In genomic region chr11:62119871-62120270, GRCm38 (mm10) we compare ENCODE assay signal across 14 mouse cellular contexts.
A peak's percentile ranks its signal among the peaks of the same experiment; 100 is the strongest.
DNase-seq lines count a peak whose midpoint lies in the region; ATAC-seq and TF ChIP-seq lines count a peak whose summit lies in the region.
"Had no signal": no experiment of that assay in that cellular context is flagged by ENCODE, and none has a peak within 500 bp of the region (broad histone marks: within the 10 kb centered on the region; RNA-seq: fewer than 3 reads in every experiment).

No protein-coding gene starts in this region.

- no peak for TF ChIP-seq CTCF in kidney, adult 2 months (conservative IDR thresholded peaks at IDR 0.05; ENCODE audit: insufficient read depth, insufficient read length, low read depth, low read length)
- TF ChIP-seq CTCF in MEL (IDR thresholded peaks at IDR 0.05 in 2 of 3, conservative IDR thresholded peaks at IDR 0.05 in 1 of 3; ENCODE audit: control insufficient read depth in 1 of 3, insufficient read depth in 1 of 3, low read depth in 2 of 3, low read length in 3 of 3, poor library complexity in 1 of 3, severe bottlenecking in 1 of 3), result no peak

- H3K9ac ChIP-seq in kidney, embryonic 14.5 days (ENCODE audit: low read depth, low read length), result no peak overlapping the region
- H3K9ac ChIP-seq in MEL (ENCODE audit: control insufficient read depth, low read depth, low read length, poor library complexity, severe bottlenecking), result no peak overlapping the region
- no peak overlapping the region for H3K9ac ChIP-seq in lung, embryonic 16.5 days (ENCODE audit: low read length)
- H3K9ac ChIP-seq: embryonic facial prominence, embryonic 15.5 days; hindbrain, embryonic 13.5 days; liver, embryonic 14.5 days had no signal

- H3K4me1 ChIP-seq in kidney, adult 2 months (ENCODE audit: control insufficient read depth, insufficient read depth, low read length), result peaks cover 8% of the 10 kb centered on the region
- H3K4me1 ChIP-seq in kidney, embryonic 14.5 days (ENCODE audit: control insufficient read depth, insufficient read depth, low read length), result 0 out of 2 replicates have a peak, but pooled peaks cover 4% of the 10 kb centered on the region
- no peaks in the 10 kb centered on the region for H3K4me1 ChIP-seq in MEL (ENCODE audit: control insufficient read depth in 1 of 2, insufficient read depth in 2 of 2, low read length in 2 of 2)
- H3K4me1 ChIP-seq in lung, embryonic 16.5 days (replicated peaks; ENCODE audit: control insufficient read depth, insufficient read depth, low read length), result peaks cover 12% of the 10 kb centered on the region
- H3K4me1 ChIP-seq: hindbrain, embryonic 13.5 days had no signal

- peak; percentile 72 for DNase-seq in kidney, adult 2 months
- DNase-seq in MEL (ENCODE audit: low read depth, low spot score) (no peak), adipocyte (ENCODE audit: low spot score) (peak; percentile 80)
- DNase-seq in layer of hippocampus, postnatal 14 days (ENCODE audit: low spot score in 2 of 2), result no peak
- no peak for DNase-seq in cerebellum, adult 9-11 months
- DNase-seq: cerebellum, postnatal 14 days; thymus, adult 2 months had no signal

- TF ChIP-seq POLR2A in kidney, adult 2 months (IDR thresholded peaks at IDR 0.05; ENCODE audit: low read depth, low read length), result no peak
- TF ChIP-seq POLR2A in MEL (IDR thresholded peaks at IDR 0.05; ENCODE audit: control insufficient read depth in 1 of 2, insufficient read depth in 1 of 2, low read depth in 1 of 2, low read length in 2 of 2, poor library complexity in 1 of 2), result no peak

- no peak for TF ChIP-seq RAD21 in MEL (IDR thresholded peaks at IDR 0.05; ENCODE audit: low read depth, low read length)

- TF ChIP-seq EP300 in MEL (IDR thresholded peaks at IDR 0.05; ENCODE audit: low read depth in 1 of 2, low read length in 2 of 2), result no peak

- H3K9me3 ChIP-seq in kidney, embryonic 14.5 days (ENCODE audit: control insufficient read depth, low read length), result no peaks in the 10 kb centered on the region
- no peaks in the 10 kb centered on the region for H3K9me3 ChIP-seq in MEL (replicated peaks; ENCODE audit: insufficient read depth, low read length)
- H3K9me3 ChIP-seq in lung, embryonic 16.5 days (ENCODE audit: control insufficient read depth, low read length), result no peaks in the 10 kb centered on the region
- H3K9me3 ChIP-seq: embryonic facial prominence, embryonic 15.5 days; hindbrain, embryonic 13.5 days had no signal

- 11% methylated on average over 3 of the region's 3 CpGs for WGBS in kidney, adult 2 months
- 47% methylated on average over 3 of the region's 3 CpGs for WGBS in kidney, embryonic 14.5 days
- WGBS in lung, embryonic 16.5 days, result 16% methylated on average over 3 of the region's 3 CpGs

- H3K4me3 ChIP-seq in kidney, adult 2 months (ENCODE audit: insufficient read depth, low read depth, low read length), result no peak overlapping the region
- H3K4me3 ChIP-seq in kidney, embryonic 14.5 days (ENCODE audit: low read length), result no peak overlapping the region
- no peak overlapping the region for H3K4me3 ChIP-seq in MEL (ENCODE audit: control insufficient read depth in 1 of 2, insufficient read depth in 1 of 2, low read depth in 2 of 2, low read length in 2 of 2)
- H3K4me3 ChIP-seq in lung, embryonic 16.5 days (ENCODE audit: low read length), result no peak overlapping the region
- H3K4me3 ChIP-seq: embryonic facial prominence, embryonic 15.5 days; hindbrain, embryonic 13.5 days; left cerebral cortex, adult 2 months had no signal

- H3K27ac ChIP-seq in kidney, adult 2 months (ENCODE audit: insufficient read depth, low read depth, low read length), result peak overlapping the region; percentile 63
- no peak overlapping the region for H3K27ac ChIP-seq in kidney, embryonic 14.5 days (ENCODE audit: low read depth, low read length)
- no peak overlapping the region for H3K27ac ChIP-seq in MEL (ENCODE audit: control insufficient read depth, low read depth, low read length)
- H3K27ac ChIP-seq in lung, embryonic 16.5 days (ENCODE audit: low read length), result peak overlapping the region; percentile 49
- H3K27ac ChIP-seq: embryonic facial prominence, embryonic 15.5 days; hindbrain, embryonic 13.5 days; left cerebral cortex, adult 2 months; liver, embryonic 14.5 days had no signal

- H3K79me2 ChIP-seq in MEL (ENCODE audit: control insufficient read depth, insufficient read depth, low read length, poor library complexity), result no peaks in the 10 kb centered on the region

- no peak for ATAC-seq in kidney, embryonic 14.5 days (ENCODE audit: low FRiP score, low TSS enrichment)
- peak; percentile 43 for ATAC-seq in lung, embryonic 16.5 days (ENCODE audit: low read depth)
- ATAC-seq in megakaryocyte-erythroid progenitor cell, adult 5-6 weeks (replicated peaks; ENCODE audit: low FRiP score, low TSS enrichment, poor library complexity, severe bottlenecking), result no peak

- no peaks in the 10 kb centered on the region for H3K36me3 ChIP-seq in kidney, adult 2 months (ENCODE audit: control insufficient read depth, insufficient read depth, low read length)
- peaks cover 3% of the 10 kb centered on the region; the same call in 1 of the 2 replicates for H3K36me3 ChIP-seq in kidney, embryonic 14.5 days (ENCODE audit: control insufficient read depth, insufficient read depth, low read length)
- H3K36me3 ChIP-seq in MEL (ENCODE audit: control insufficient read depth in 1 of 2, insufficient read depth in 2 of 2, low read length in 2 of 2), result no peaks in the 10 kb centered on the region
- no peaks in the 10 kb centered on the region for H3K36me3 ChIP-seq in lung, embryonic 16.5 days (ENCODE audit: control insufficient read depth, insufficient read depth, low read length)
- H3K36me3 ChIP-seq: embryonic facial prominence, embryonic 15.5 days had no signal

- H3K27me3 ChIP-seq in kidney, adult 2 months (replicated peaks; ENCODE audit: control insufficient read depth, insufficient read depth, low read length), result no peaks in the 10 kb centered on the region
- H3K27me3 ChIP-seq in kidney, embryonic 14.5 days (ENCODE audit: control insufficient read depth, insufficient read depth, low read length), result no peaks in the 10 kb centered on the region
- H3K27me3 ChIP-seq in MEL (ENCODE audit: control insufficient read depth in 1 of 2, insufficient read depth in 2 of 2, low read length in 2 of 2), result no peaks in the 10 kb centered on the region
- no peaks in the 10 kb centered on the region for H3K27me3 ChIP-seq in lung, embryonic 16.5 days (ENCODE audit: control insufficient read depth, insufficient read depth, low read depth, low read length)
- H3K27me3 ChIP-seq: embryonic facial prominence, embryonic 15.5 days; hindbrain, embryonic 13.5 days had no signal

- H3K4me2 ChIP-seq in kidney, embryonic 14.5 days (replicated peaks; ENCODE audit: low read depth, low read length), result no peak overlapping the region
- H3K4me2 ChIP-seq in lung, embryonic 16.5 days (ENCODE audit: low read depth, low read length), result peak overlapping the region; percentile 21; the same call in 1 of the 2 replicates
- H3K4me2 ChIP-seq: embryonic facial prominence, embryonic 15.5 days; hindbrain, embryonic 13.5 days had no signal

TF ChIP-seq in MEL, 35 proteins besides CTCF, POLR2A, EP300 and RAD21:
- no peak for TF ChIP-seq MEF2A (IDR thresholded peaks at IDR 0.05; ENCODE audit: extremely low read depth, insufficient replicate concordance, low read depth, low read length, poor library complexity, severe bottlenecking)
- TF ChIP-seq ETS1 (IDR thresholded peaks at IDR 0.05; ENCODE audit: low read depth, low read length), result 0 out of 2 replicates have a peak, but pooled peaks have one; percentile 10
- peak; percentile 35; the same call in 1 of the 2 replicates for TF ChIP-seq ZNF384 (IDR thresholded peaks at IDR 0.05; ENCODE audit: low read depth, low read length)
TF ChIP-seq in MEL: peak in this region for 2.

Comparison
In these comparisons a context has a peak if more than half of its experiments do, and no peak if none do; other contexts are left out.
1. H3K27ac ChIP-seq: peak in kidney, adult 2 months (single experiment) and lung, embryonic 16.5 days (single experiment); none in kidney, embryonic 14.5 days (single experiment) and MEL (single experiment).
2. DNase-seq: peak in kidney, adult 2 months (single experiment) and adipocyte (single experiment); none in MEL (single experiment), layer of hippocampus, postnatal 14 days (0 of 2) and cerebellum, adult 9-11 months (single experiment).